Mouse (Mus musculus): Measurements from ENCODE around the gene Parp6. TPM values are rescaled to one million over a fixed set of nuclear protein-coding genes. Genes with fewer than 3 reads are reported as not detected.

Parp6 gene
- polyA plus RNA-seq, 1 experiment from 2014 or later: 153 TPM

- peak overlapping the region; percentile 67 for H3K4me3 ChIP-seq
- H3K36me3 ChIP-seq: peaks cover 27% of the 10 kb centered on the region
- H3K9me3 ChIP-seq: no peaks in the 10 kb centered on the region
- H3K4me1 ChIP-seq: peaks cover 48% of the 10 kb centered on the region
- 0 out of 2 replicates have a peak overlapping the region, but pooled peaks have one; percentile 76 for H3K27ac ChIP-seq
- peak overlapping the region; percentile 80 for H3K4me2 ChIP-seq (replicated peaks)
- WGBS: 4% methylated on average over 4 of the region's 4 CpGs
- no peak for ATAC-seq (ENCODE audit: low FRiP score, low read depth)
- peak overlapping the region; percentile 72 for H3K9ac ChIP-seq
- H3K27me3 ChIP-seq (replicated peaks): no peaks in the 10 kb centered on the region
These were observed 41.1 kb downstream of the Parp6 start for GRCm38 (mm10) chr9:59658146-59658545.

DNA sequence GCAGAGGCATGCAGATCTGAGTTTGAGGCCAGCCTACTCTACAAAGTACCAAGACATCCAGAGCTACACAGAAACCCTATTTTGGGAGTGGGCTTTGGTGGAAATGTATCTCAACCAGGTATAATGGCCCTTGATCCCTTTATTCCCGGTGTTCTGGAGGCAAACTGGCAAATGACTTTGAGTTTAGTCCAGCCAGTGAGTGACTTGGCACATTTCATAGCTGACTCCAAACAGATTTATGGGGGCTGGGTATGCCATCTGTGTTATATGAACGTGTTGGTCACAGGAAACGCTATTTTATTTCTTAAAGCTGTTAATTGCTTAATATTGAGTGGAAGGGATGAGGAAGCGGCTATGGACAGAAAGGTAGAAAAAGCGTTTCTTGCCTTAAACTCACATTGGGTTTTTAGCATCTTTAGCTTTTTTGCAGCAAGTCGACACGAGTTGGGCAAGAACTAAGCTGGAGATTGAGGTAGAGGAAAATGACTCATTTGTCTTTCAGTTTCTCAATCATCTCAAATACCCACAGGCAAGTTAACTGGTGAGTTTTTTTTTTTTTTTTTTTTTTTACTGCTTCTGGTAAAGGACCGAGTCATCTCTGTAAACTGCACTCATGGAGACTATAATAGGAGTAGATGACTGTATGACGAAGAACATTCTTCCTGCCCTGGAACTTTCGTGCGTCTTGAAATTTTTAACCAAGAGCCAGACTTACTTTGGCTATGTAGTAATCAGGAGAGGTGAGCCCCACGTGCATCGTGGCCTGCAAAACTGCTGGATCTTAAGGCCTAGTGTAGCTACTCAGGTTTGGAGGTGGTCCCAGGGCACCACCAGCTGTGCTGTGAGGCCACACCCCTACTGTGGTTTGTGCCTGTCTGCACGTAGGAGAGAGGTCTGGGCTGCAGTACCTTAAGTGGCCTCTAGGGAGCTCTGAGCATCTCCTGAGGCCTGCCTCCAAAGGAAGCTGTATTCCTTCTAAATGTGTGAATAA, 42.2 kb downstream of the Parp6 start:
- Histone ChIP-seq H3K4me2 (replicated peaks) (peak overlapping the region; percentile 80), H3K27me3 (replicated peaks) (no peaks in the 10 kb centered on the region), H3K4me1 (peaks cover 59% of the 10 kb centered on the region), H3K36me3 (peaks cover 36% of the 10 kb centered on the region), H3K9me3 (no peaks in the 10 kb centered on the region), H3K9ac (peak overlapping the region; percentile 8; the same call in 1 of the 2 replicates), H3K4me3 (peak overlapping the region; percentile 67; the same call in 1 of the 2 replicates), H3K27ac (no peak overlapping the region)
- ATAC-seq (ENCODE audit: low FRiP score, low read depth): peak; percentile 14; the same call in 1 of the 2 replicates
- WGBS: 27% methylated on average over 14 of the region's 14 CpGs

- 57% methylated on average over 10 of the region's 10 CpGs for WGBS
- H3K27ac ChIP-seq: no peak overlapping the region
- no peak overlapping the region for H3K4me3 ChIP-seq
- no peaks in the 10 kb centered on the region for H3K9me3 ChIP-seq
- H3K27me3 ChIP-seq (replicated peaks): no peaks in the 10 kb centered on the region
- H3K9ac ChIP-seq: no peak overlapping the region
- peaks cover 47% of the 10 kb centered on the region for H3K36me3 ChIP-seq
- H3K4me1 ChIP-seq: peaks cover 59% of the 10 kb centered on the region
- H3K4me2 ChIP-seq (replicated peaks): peak overlapping the region; percentile 80
- no peak for ATAC-seq (ENCODE audit: low FRiP score, low read depth)
These were observed 43.3 kb downstream of the Parp6 start for GRCm38 (mm10) chr9:59660421-59660820.

GRCm38 (mm10) chr9:59661298-59661975, 44.4 kb downstream of the Parp6 start:
- no peaks in the 10 kb centered on the region for H3K27me3 ChIP-seq (replicated peaks)
- no peak overlapping the region for H3K9ac ChIP-seq
- H3K36me3 ChIP-seq: peaks cover 56% of the 10 kb centered on the region
- no peak overlapping the region for H3K4me3 ChIP-seq
- H3K4me1 ChIP-seq: peaks cover 57% of the 10 kb centered on the region
- H3K9me3 ChIP-seq: no peaks in the 10 kb centered on the region
- WGBS: 78% methylated on average over 6 of the region's 6 CpGs
- ATAC-seq (ENCODE audit: low FRiP score, low read depth): no peak
- H3K27ac ChIP-seq: no peak overlapping the region
- H3K4me2 ChIP-seq (replicated peaks): peak overlapping the region; percentile 31

DNA sequence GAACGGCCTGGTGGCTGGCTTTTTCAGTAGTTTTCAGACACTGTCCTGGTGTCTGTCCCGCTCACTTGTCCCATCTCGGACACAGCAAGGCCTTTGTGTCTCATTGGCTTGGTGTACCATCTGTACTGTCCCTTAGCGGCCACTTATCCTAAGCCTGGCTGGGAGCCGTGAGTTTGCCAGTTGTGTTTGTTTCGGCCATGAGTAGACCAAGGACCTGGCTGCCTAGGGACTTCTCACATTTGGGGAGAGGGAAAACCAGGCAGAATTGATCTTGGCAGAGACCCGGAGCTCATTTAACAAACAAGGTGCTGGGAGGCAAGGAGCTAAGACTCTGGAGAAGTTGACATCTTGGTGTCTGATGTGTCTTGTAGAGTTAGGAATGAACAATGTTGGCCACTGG, 46.1 kb downstream of the Parp6 start:
- no peaks in the 10 kb centered on the region for H3K27me3 ChIP-seq (replicated peaks)
- no peak overlapping the region for H3K27ac ChIP-seq
- ATAC-seq (ENCODE audit: low FRiP score, low read depth): no peak
- 85% methylated on average over 7 of the region's 7 CpGs for WGBS
- H3K4me1 ChIP-seq: peaks cover 55% of the 10 kb centered on the region
- no peaks in the 10 kb centered on the region for H3K9me3 ChIP-seq
- peaks cover 74% of the 10 kb centered on the region for H3K36me3 ChIP-seq
- H3K4me3 ChIP-seq: no peak overlapping the region
- H3K4me2 ChIP-seq (replicated peaks): no peak overlapping the region
- H3K9ac ChIP-seq: no peak overlapping the region

DNA sequence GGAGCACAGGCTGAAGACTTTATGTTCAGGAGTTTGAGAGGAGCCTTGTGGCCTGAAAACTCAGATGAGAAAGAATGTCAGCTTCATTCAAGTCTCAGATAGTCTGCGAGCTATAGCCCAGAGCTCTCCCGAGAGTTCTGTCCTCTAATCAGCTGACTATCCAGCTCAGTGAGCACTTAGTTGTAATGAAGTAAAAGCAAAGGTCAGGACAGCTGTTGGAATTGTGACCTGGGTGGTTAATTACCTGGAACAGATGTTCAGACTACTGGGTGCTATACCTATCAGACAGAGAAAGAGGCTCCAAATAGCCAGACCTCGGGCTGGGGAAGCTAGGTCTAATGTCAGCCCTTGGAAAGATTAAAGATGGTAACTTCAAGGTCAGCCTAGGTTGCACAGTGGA, 46.9 kb downstream of the Parp6 start:
- Histone ChIP-seq H3K9ac (no peak overlapping the region), H3K27ac (no peak overlapping the region), H3K4me1 (peaks cover 50% of the 10 kb centered on the region), H3K9me3 (no peaks in the 10 kb centered on the region), H3K4me2 (replicated peaks) (no peak overlapping the region), H3K4me3 (no peak overlapping the region), H3K36me3 (peaks cover 82% of the 10 kb centered on the region), H3K27me3 (replicated peaks) (no peaks in the 10 kb centered on the region)
- no peak for ATAC-seq (ENCODE audit: low FRiP score, low read depth)
- 52% methylated on average over 3 of the region's 3 CpGs for WGBS

GRCm38 (mm10) chr9:59664664-59665256, 47.7 kb downstream of the Parp6 start:
- H3K36me3 ChIP-seq: peaks cover 89% of the 10 kb centered on the region
- ATAC-seq (ENCODE audit: low FRiP score, low read depth): no peak
- H3K4me1 ChIP-seq: peaks cover 42% of the 10 kb centered on the region
- 76% methylated on average over 4 of the region's 4 CpGs for WGBS
- H3K4me3 ChIP-seq: no peak overlapping the region
- no peaks in the 10 kb centered on the region for H3K9me3 ChIP-seq
- H3K27me3 ChIP-seq (replicated peaks): no peaks in the 10 kb centered on the region
- no peak overlapping the region for H3K4me2 ChIP-seq (replicated peaks)
- H3K9ac ChIP-seq: no peak overlapping the region
- H3K27ac ChIP-seq: no peak overlapping the region

DNA sequence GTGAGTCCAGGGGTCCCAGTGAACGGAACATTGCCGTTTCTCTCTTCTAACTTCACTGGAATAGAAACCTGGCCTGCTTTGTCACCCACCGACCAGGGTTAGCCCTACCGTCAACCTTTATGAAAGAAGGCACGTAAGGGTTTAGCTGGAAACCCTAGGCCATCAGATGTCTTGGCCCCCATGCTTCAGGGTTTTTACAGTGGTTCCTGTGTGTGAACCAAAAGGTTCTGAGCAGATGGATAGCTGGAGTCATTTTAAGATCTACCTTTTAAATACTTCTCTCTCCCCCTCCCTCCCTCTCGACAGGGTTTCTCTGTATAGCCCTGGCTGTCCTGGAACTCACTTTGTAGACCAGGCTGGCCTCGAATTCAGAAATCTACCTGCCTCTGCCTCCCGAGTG, 48.9 kb downstream of the Parp6 start:
- no peaks in the 10 kb centered on the region for H3K9me3 ChIP-seq
- H3K27ac ChIP-seq: no peak overlapping the region
- ATAC-seq (ENCODE audit: low FRiP score, low read depth): no peak
- H3K27me3 ChIP-seq (replicated peaks): no peaks in the 10 kb centered on the region
- 87% methylated on average over 8 of the region's 8 CpGs for WGBS
- no peak overlapping the region for H3K4me2 ChIP-seq (replicated peaks)
- no peak overlapping the region for H3K9ac ChIP-seq
- no peak overlapping the region for H3K4me3 ChIP-seq
- H3K4me1 ChIP-seq: peaks cover 29% of the 10 kb centered on the region
- peaks cover 95% of the 10 kb centered on the region for H3K36me3 ChIP-seq

DNA sequence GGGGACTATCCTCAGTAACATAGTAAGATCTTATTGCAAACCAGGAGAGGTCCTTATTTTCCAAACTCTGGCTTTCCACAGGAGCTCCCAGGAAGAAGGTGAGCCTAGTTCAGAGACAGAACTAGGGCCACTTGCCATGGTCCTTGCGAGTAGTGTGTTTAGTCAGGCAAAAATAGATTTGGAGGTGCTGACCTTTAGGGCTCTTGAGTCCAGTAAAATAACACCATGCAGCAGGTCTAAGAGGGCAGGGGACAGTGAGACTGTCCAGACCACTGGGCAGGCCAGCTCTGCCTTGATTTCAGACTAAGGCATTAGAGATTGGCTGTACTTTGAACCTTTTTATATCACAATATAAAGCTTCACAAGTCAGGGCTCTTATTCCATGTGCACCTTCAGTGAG, 49.7 kb downstream of the Parp6 start:
- ATAC-seq (ENCODE audit: low FRiP score, low read depth): no peak
- Histone ChIP-seq H3K36me3 (peaks cover 95% of the 10 kb centered on the region), H3K27ac (no peak overlapping the region)

GRCm38 (mm10) chr9:59667250-59667649, 50.2 kb downstream of the Parp6 start:
- Histone ChIP-seq H3K27ac (no peak overlapping the region), H3K4me2 (replicated peaks) (no peak overlapping the region), H3K4me3 (no peak overlapping the region), H3K9me3 (no peaks in the 10 kb centered on the region), H3K36me3 (peaks cover 95% of the 10 kb centered on the region), H3K4me1 (peaks cover 18% of the 10 kb centered on the region; the same call in 1 of the 2 replicates), H3K27me3 (replicated peaks) (no peaks in the 10 kb centered on the region), H3K9ac (no peak overlapping the region)
- WGBS: 86% methylated on average over 4 of the region's 4 CpGs
- ATAC-seq (ENCODE audit: low FRiP score, low read depth): no peak

More for the DNA sequence above, 49.7 kb downstream of the Parp6 start:
- Histone ChIP-seq H3K4me1 (peaks cover 21% of the 10 kb centered on the region), H3K9me3 (no peaks in the 10 kb centered on the region), H3K27me3 (replicated peaks) (no peaks in the 10 kb centered on the region), H3K4me2 (replicated peaks) (no peak overlapping the region), H3K9ac (no peak overlapping the region), H3K4me3 (no peak overlapping the region)
- WGBS: 92% methylated on average over 1 of the region's 1 CpGs

DNA sequence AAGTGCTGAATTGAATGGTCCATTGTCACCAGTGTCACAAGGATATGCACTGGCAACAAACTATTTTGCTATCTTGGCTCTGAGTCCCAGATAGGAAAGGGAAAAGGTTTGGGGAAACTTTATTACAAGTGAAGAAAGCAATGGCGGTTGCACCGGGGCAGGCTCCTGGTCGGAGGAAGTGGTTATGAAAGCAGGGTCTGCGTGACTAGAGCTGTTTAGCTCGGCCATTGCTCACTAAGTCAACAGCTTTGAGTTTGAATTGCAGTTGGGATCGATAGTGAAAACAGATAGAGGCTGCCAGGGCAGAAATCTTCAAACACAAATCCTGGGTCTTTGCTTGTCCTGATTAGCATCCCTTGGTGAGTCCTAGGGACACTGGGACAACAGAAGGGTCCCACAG, 50.8 kb downstream of the Parp6 start:
- no peak overlapping the region for H3K4me2 ChIP-seq (replicated peaks)
- ATAC-seq (ENCODE audit: low FRiP score, low read depth): no peak
- H3K36me3 ChIP-seq: peaks cover 96% of the 10 kb centered on the region
- H3K4me1 ChIP-seq: peaks cover 13% of the 10 kb centered on the region; the same call in 1 of the 2 replicates
- no peak overlapping the region for H3K9ac ChIP-seq
- WGBS: 90% methylated on average over 6 of the region's 6 CpGs
- H3K9me3 ChIP-seq: no peaks in the 10 kb centered on the region
- no peaks in the 10 kb centered on the region for H3K27me3 ChIP-seq (replicated peaks)
- H3K4me3 ChIP-seq: no peak overlapping the region
- H3K27ac ChIP-seq: no peak overlapping the region

DNA sequence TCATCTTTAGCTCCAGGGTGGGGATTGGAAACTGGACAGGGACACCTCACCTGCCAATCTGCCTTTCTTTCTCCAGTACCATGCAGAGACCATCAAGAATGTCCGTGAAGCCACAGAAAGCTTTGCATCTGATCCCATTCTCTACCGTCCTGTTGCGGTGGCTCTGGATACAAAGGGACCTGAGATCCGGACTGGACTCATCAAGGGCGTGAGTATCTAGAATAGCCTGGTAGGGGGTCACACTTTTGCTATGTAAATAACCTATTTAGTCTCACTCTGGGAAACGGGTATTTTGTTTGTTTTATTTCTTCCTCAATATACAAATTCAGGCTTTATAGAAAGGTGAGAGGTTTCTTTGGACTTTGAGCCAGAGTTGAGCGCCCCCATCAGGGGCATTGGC, 51.4 kb downstream of the Parp6 start:
- no peak overlapping the region for H3K4me2 ChIP-seq (replicated peaks)
- 76% methylated on average over 7 of the region's 7 CpGs for WGBS

More for the DNA sequence above, 51.4 kb downstream of the Parp6 start:
- Histone ChIP-seq H3K27me3 (replicated peaks) (no peaks in the 10 kb centered on the region), H3K9me3 (no peaks in the 10 kb centered on the region), H3K9ac (no peak overlapping the region), H3K27ac (no peak overlapping the region), H3K36me3 (peaks cover 96% of the 10 kb centered on the region), H3K4me3 (no peak overlapping the region), H3K4me1 (peaks cover 8% of the 10 kb centered on the region; the same call in 1 of the 2 replicates)
- ATAC-seq (ENCODE audit: low FRiP score, low read depth): no peak

Data from neural tube, embryonic 12.5 days (tissue).